Mouse (Mus musculus) cerebellum, adult 2 months (tissue): ENCODE data around the gene Alkbh7.

Experiments
- CTCF ChIP-seq: fragments of 200-500 bp; IDR thresholded peaks from 2 replicates; pipeline ENCODE4 v1.5.1; 2011; ENCODE audit warnings: low read depth, mild to moderate bottlenecking, control low read depth, low read length, moderate library complexity, borderline replicate concordance; ENCODE audit not compliant: insufficient read depth
- POLR2A ChIP-seq: fragments of 200-500 bp; IDR thresholded peaks from 2 replicates; pipeline ENCODE4 v1.6.1; 2011; ENCODE audit warnings: low read length, control low read depth, borderline replicate concordance; ENCODE audit not compliant: insufficient read depth

DNA sequence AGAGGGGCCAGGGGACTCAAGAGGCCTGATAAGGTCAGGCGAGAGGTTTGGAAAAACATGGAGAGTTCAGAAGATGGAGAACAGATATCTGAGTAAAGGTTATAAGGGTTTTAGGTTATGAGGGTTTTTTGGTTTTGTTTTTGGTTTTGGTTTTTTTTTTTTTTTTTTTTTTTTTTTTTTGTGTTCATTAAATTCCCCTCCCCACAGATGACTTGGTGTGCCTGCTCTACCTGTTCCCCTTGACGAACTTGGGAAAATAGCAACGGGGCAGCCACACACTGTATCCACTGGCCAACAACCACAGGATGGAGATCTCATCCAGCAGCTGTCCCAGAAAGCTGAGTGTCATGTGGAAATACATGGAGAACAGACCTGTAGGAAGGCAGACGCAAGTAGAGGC is 38.5 kb upstream of the Alkbh7 start:
- no peak for TF ChIP-seq CTCF
- TF ChIP-seq POLR2A: no peak
